Mouse (Mus musculus): ENCODE results near the gene Gm815. TPM values are rescaled to one million over a fixed set of nuclear protein-coding genes. Genes with fewer than 3 reads are reported as not detected.

Gm815 gene
- polyA plus RNA-seq, 1 experiment from 2014 or later: not detected

DNA sequence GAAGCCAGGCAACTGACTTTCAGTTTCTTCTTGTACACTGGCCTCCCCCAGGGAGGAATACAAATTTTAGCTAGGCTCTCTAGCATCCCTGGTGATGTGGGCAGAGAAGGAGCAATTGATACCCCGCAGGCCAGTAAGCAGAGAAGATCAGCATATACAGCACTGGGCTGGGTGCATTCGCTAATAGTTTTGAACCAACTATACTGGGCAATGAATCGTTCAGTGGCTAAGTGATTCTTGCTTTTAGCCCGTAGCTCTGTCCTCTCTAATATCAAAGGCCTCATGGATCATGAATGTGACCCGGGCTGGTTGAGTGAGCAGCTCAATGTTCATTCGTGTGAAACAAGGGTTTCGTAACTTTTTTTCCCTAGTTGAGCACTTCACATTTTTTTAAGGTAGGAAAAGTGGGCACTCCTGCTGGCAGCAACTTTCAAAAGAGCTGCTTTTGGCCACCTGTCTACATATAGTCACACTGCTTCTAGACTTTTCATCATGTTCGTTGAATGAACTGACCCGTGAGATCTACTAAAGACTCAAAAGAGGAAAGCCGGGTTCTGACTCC lies 3.7 kb upstream of the Gm815 start:
- Histone ChIP-seq H3K36me3 (no peaks in the 10 kb centered on the region), H3K9me3 (replicated peaks) (no peaks in the 10 kb centered on the region), H3K27ac (replicated peaks) (no peak overlapping the region), H3K4me3 (no peak overlapping the region), H3K27me3 (ENCODE audit: low read depth, poor library complexity, severe bottlenecking) (no peaks in the 10 kb centered on the region), H3K4me1 (peaks cover 8% of the 10 kb centered on the region)
- WGBS: 88% methylated on average over 10 of the region's 10 CpGs
- no peak for DNase-seq (ENCODE audit: low spot score)

DNA sequence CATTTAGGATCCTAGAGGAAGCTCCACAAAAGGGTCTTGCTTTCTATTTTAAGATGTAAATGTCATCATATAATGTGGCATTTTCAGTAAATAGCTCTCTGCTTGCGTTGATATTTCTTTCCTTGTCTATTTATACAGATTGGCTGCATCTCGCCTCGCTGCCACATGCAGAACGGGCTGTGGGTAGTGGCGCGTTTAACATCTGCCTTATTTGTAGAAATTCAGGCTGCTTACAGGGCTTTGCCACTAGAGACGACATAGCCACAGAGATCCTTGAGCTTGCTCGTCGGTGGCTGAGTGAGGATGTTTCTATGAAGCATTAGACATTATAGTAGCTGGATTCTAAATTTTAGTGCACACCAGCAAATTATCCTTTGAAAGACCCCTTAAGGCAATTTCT lies 2.5 kb downstream of the Gm815 start:
- no peaks in the 10 kb centered on the region for H3K9me3 ChIP-seq (replicated peaks)
- 86% methylated on average over 9 of the region's 9 CpGs for WGBS
- no peak for DNase-seq (ENCODE audit: low spot score)
- H3K4me3 ChIP-seq: no peak overlapping the region
- H3K4me1 ChIP-seq: no peaks in the 10 kb centered on the region
- H3K27me3 ChIP-seq (ENCODE audit: low read depth, poor library complexity, severe bottlenecking): no peaks in the 10 kb centered on the region
- H3K27ac ChIP-seq (replicated peaks): no peak overlapping the region
- H3K36me3 ChIP-seq: no peaks in the 10 kb centered on the region

DNA sequence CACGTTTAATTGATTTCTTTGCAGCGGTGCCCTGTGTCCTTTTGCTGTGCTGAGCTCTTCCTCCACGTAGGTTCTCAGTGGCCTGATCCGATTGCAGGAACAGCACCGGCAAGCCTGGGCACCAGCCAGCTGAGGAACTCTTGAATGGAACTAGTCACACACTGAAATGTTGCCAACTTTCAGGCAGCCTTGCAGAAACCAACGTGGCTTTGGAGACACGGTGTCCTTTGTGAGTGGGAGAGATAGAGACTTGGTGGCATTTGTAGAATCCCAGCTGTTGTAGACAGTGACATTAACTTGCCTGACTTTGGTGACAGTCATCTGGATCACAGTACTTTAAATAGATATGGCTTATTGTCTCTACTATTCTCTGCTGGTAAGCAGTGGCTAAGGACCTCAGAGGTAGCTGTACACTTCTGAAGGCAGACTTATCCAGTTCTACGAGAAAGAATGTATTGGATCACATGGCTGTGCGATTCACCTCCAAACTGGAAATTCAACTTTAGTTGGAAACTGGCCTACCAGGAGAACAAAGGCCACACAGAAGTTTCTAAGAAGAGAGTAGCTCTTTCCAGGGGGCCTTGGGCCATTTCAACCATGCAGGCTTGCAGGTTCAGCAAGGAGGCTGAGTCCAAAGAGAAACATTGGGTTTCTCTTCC lies 5.8 kb downstream of the Gm815 start:
- Histone ChIP-seq H3K4me1 (no peaks in the 10 kb centered on the region), H3K27ac (replicated peaks) (no peak overlapping the region), H3K4me3 (no peak overlapping the region), H3K36me3 (no peaks in the 10 kb centered on the region), H3K9me3 (replicated peaks) (no peaks in the 10 kb centered on the region), H3K27me3 (ENCODE audit: low read depth, poor library complexity, severe bottlenecking) (no peaks in the 10 kb centered on the region)
- no peak for DNase-seq (ENCODE audit: low spot score)
- WGBS: 90% methylated on average over 9 of the region's 9 CpGs

DNA sequence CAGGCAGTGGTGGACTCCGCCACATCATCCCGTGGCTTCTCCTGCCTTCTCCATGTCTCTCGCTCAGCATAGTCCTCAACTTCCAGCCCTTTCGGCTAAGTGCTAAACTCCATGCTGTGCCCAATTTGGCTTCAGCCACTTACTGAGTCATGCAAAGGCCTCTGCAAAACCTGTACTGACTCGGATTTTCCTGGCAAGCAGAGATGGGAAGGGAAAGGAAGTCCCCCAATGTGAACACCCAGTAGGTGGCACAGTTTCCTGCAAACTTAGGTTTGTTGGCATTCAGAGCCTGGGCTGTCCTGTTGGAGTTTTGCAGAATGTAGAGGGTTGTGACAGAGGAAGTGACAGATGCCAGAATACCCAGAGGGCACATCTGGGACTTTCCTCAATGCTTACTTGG lies 7.2 kb downstream of the Gm815 start:
- no peaks in the 10 kb centered on the region for H3K36me3 ChIP-seq
- no peaks in the 10 kb centered on the region for H3K9me3 ChIP-seq (replicated peaks)
- DNase-seq (ENCODE audit: low spot score): no peak
- no peak overlapping the region for H3K4me3 ChIP-seq
- H3K4me1 ChIP-seq: no peaks in the 10 kb centered on the region
- WGBS: 75% methylated on average over 5 of the region's 5 CpGs
- H3K27ac ChIP-seq (replicated peaks): no peak overlapping the region
- no peaks in the 10 kb centered on the region for H3K27me3 ChIP-seq (ENCODE audit: low read depth, poor library complexity, severe bottlenecking)

DNA sequence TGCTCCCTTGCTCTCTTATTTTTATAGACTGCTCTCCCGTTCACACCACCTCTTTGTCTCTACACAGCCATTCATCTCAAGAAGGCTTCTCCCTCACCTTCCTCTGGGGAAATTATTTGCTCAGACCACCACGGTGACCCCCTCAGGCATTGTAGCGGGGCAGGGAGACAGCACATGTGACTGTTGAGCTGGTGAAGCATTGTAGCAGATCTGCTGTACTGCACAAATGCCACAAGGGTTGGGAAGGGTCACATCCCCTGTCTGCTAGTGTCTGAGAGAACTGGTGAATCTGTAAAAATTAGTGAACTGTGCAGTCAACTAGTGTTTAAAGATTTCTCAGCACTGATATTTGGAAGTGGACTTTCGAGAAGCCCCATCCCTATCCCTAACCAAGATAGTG lies 16.5 kb downstream of the Gm815 start:
- Histone ChIP-seq H3K4me1 (no peaks in the 10 kb centered on the region), H3K4me3 (no peak overlapping the region), H3K9me3 (replicated peaks) (peaks cover 4% of the 10 kb centered on the region; the same call in 1 of the 2 replicates), H3K36me3 (no peaks in the 10 kb centered on the region), H3K27ac (replicated peaks) (no peak overlapping the region), H3K27me3 (ENCODE audit: low read depth, poor library complexity, severe bottlenecking) (no peaks in the 10 kb centered on the region)
- DNase-seq (ENCODE audit: low spot score): no peak
- 79% methylated on average over 4 of the region's 4 CpGs for WGBS

DNA sequence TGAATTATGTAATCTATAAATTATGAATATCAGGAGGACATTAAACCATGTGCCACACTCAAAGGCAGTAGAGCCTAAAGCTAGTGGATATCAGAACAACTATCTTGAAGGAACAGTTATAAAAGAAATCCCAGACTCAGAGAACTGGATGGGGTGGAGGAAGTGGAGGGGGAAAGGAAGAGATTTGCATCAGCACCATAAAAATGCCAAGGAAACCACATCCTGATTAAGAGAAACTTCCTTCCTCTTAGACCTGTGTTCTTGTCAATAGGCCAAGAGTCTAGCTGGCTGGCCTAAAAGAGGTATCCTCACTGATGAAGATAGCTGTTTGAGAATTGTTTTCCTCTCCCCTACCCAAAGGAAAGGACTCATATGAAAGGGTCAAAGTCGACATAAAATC lies 28.6 kb downstream of the Gm815 start:
- H3K4me1 ChIP-seq: no peaks in the 10 kb centered on the region
- no peak overlapping the region for H3K27ac ChIP-seq (replicated peaks)
- no peaks in the 10 kb centered on the region for H3K27me3 ChIP-seq (ENCODE audit: low read depth, poor library complexity, severe bottlenecking)
- no peaks in the 10 kb centered on the region for H3K9me3 ChIP-seq (replicated peaks)
- 71% methylated on average over 1 of the region's 1 CpGs for WGBS
- H3K36me3 ChIP-seq: no peaks in the 10 kb centered on the region
- DNase-seq (ENCODE audit: low spot score): no peak
- no peak overlapping the region for H3K4me3 ChIP-seq

DNA sequence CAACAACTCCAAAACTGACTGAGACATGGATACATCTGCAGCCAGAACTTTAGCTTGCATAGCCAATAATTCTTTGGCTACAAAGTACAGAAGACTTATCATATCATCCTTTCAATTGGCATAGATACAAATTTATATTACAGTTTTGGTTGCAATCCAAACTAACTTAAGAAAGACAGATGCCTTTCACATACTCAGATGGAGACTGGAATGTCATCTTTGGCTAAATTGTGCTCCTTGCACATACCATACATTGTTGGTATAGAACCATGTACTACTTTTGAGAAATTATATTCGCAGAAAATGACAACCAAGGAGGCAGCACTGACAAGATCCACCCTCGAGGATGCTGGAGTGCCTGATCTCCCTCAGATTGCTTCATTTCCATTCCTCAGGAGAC lies 35.1 kb downstream of the Gm815 start:
- Histone ChIP-seq H3K4me3 (no peak overlapping the region), H3K27me3 (ENCODE audit: low read depth, poor library complexity, severe bottlenecking) (no peaks in the 10 kb centered on the region), H3K27ac (replicated peaks) (no peak overlapping the region), H3K36me3 (no peaks in the 10 kb centered on the region), H3K4me1 (no peaks in the 10 kb centered on the region), H3K9me3 (replicated peaks) (no peaks in the 10 kb centered on the region)
- 83% methylated on average over 2 of the region's 2 CpGs for WGBS
- no peak for DNase-seq (ENCODE audit: low spot score)

DNA sequence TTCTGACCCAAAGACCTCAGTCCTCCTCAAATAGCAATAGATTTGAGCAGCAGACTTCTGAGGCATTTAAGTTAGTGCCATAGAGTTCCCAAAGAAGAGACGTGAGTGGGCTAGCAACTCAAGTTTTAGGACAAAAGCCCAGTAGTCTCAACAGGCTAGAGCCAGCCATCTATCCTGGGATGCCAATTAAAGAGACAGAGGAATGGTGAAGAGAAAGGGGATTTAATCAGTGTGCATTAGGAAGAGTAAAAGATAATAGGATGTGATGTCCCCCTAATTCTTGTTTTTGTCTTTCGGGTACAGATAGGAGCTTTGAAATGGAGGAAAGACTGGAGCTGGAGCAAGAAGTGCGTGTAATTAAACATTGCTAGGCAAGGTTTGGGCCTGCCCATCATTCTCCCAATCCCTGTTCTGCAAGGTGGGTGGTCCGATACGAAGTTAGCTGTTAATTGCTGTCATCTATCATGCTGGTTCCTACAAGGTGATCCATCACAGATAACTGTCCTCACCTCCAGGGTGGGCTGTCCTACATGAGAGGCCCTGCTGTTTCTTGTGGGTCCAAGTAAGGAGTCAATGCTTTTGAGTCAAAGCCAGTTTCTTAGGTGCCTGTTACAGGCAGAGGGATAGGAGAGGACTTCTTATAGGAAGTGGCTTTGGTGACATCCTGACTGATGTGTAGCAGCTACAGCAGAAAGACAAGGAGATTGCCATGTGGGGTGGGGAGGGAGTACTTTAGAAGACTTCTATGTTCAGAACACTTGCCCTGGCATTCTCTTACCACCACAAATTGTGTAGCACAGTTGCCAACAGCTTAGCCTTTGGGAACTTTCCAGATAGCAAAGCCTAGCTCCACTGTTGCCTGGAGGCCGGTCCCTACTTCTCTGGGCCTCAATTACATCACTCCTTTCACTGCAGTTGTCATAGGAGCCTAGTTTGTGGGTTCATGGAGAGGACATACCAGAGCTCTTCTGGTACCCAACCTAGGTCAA lies 44.9 kb downstream of the Gm815 start:
- no peaks in the 10 kb centered on the region for H3K9me3 ChIP-seq (replicated peaks)
- H3K27ac ChIP-seq (replicated peaks): no peak overlapping the region
- no peak overlapping the region for H3K4me3 ChIP-seq
- no peaks in the 10 kb centered on the region for H3K36me3 ChIP-seq
- no peak for DNase-seq (ENCODE audit: low spot score)
- H3K27me3 ChIP-seq (ENCODE audit: low read depth, poor library complexity, severe bottlenecking): no peaks in the 10 kb centered on the region
- no peaks in the 10 kb centered on the region for H3K4me1 ChIP-seq
- WGBS: 78% methylated on average over 6 of the region's 6 CpGs

DNA sequence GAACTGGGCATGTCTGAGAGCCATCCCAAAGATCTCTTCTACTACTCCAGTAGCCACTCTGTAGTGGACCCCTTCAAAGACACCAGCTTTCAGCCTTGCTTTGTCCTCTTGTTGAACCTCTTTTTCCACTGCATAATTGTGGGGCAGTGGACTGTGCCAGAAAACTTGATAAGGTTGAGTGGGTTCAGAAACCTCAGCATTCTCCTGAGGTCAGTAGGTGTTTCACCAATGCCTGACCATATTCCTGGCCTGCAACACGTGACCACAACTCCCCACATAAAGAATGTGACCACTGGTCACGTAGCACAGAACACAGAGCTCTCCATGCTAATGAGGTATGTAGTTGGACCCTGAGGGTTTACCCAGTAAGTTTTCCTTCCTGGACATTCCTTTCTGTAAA lies 48.5 kb downstream of the Gm815 start:
- DNase-seq (ENCODE audit: low spot score): no peak
- no peak overlapping the region for H3K4me3 ChIP-seq
- H3K4me1 ChIP-seq: no peaks in the 10 kb centered on the region
- H3K9me3 ChIP-seq (replicated peaks): no peaks in the 10 kb centered on the region
- WGBS: 69% methylated on average over 2 of the region's 2 CpGs
- no peaks in the 10 kb centered on the region for H3K36me3 ChIP-seq
- H3K27ac ChIP-seq (replicated peaks): no peak overlapping the region
- no peaks in the 10 kb centered on the region for H3K27me3 ChIP-seq (ENCODE audit: low read depth, poor library complexity, severe bottlenecking)
